Mouse (Mus musculus) heart, embryonic 14.5 days (tissue): ENCODE data around the gene 1600002K03Rik. TPM values are rescaled to one million over a fixed set of nuclear protein-coding genes. Genes with fewer than 3 reads are reported as not detected.

ENCODE experiments used
- ATAC-seq: fragments of 200-750 bp; cut with Nextera tagmentation; 2 replicates; pipeline ENCODE4 v1.8.0; 2017; ENCODE audit warnings: low read depth, moderate TSS enrichment; ENCODE audit not compliant: insufficient number of reproducible peaks, insufficient read depth, low FRiP score
- H3K27ac ChIP-seq, 2 experiments: fragments of 200-500 bp in 1 of 2; fragments of 300-500 bp in 1 of 2; sonication (generic) in 1 of 2; replicated peaks in 1 of 2; 2 replicates each; pipeline ENCODE4 v1.5.1; 2012 to 2014; ENCODE audit warnings: low read depth in 2 of 2, low read length in 2 of 2, control low read depth in 1 of 2, mild to moderate bottlenecking in 1 of 2, mixed read lengths in 1 of 2; ENCODE audit not compliant: control insufficient read depth in 1 of 2, insufficient read depth in 1 of 2
- H3K27me3 ChIP-seq: fragments of 300-500 bp; sonication (generic); 2 replicates; pipeline ENCODE4 v1.6.1; 2014; ENCODE audit warnings: mild to moderate bottlenecking, low read length, control low read depth; ENCODE audit not compliant: control insufficient read depth, insufficient read depth
- H3K36me3 ChIP-seq: fragments of 300-500 bp; sonication (generic); 2 replicates; pipeline ENCODE4 v1.6.1; 2014; ENCODE audit warnings: mild to moderate bottlenecking, control low read depth, low read length, mixed read lengths; ENCODE audit not compliant: control insufficient read depth, insufficient read depth
- H3K4me1 ChIP-seq, 2 experiments: fragments of 200-500 bp in 1 of 2; fragments of 300-500 bp in 1 of 2; sonication (generic) in 1 of 2; 2 replicates each; pipeline ENCODE4 v1.6.1; 2012 to 2014; ENCODE audit warnings: low read length in 2 of 2, control low read depth in 1 of 2, mixed read lengths in 1 of 2; ENCODE audit not compliant: control insufficient read depth in 2 of 2, insufficient read depth in 2 of 2
- H3K4me2 ChIP-seq: fragments of 300-500 bp; sonication (generic); 2 replicates; pipeline ENCODE4 v1.6.1; 2014; ENCODE audit warnings: mild to moderate bottlenecking, low read length
- H3K4me3 ChIP-seq, 2 experiments: fragments of 200-500 bp in 1 of 2; fragments of 300-500 bp in 1 of 2; sonication (generic) in 1 of 2; 2 replicates each; pipeline ENCODE4 v1.5.1; 2012 to 2014; ENCODE audit warnings: low read length in 2 of 2, mild to moderate bottlenecking in 2 of 2, control low read depth in 1 of 2, low read depth in 1 of 2, moderate library complexity in 1 of 2; ENCODE audit not compliant: control insufficient read depth in 1 of 2, insufficient read depth in 1 of 2
- H3K9ac ChIP-seq: fragments of 300-500 bp; sonication (generic); 2 replicates; pipeline ENCODE4 v1.6.1; 2014; ENCODE audit warnings: mild to moderate bottlenecking, low read length
- H3K9me3 ChIP-seq: fragments of 300-500 bp; sonication (generic); 2 replicates; pipeline ENCODE4 v1.6.1; 2016; ENCODE audit warnings: low read length, control low read depth; ENCODE audit not compliant: control insufficient read depth
- WGBS: fragments of 180-500 bp; shearing (Covaris S2); extraction: QIAGEN DNeasy Blood & Tissue Kit; methylation state at CpG from one replicate; pipeline ENCODE4 v1.1.7; 2014; 5-methylcytosine and 5-hydroxymethylcytosine counted together
- polyA plus RNA-seq: library from polyadenylated mRNA; unstranded; fragments of >200 nt; fragmentation: Nextera tagmentation; extraction: Ambion mirVana; gene quantifications from 2 replicates; pipeline ENCODE4 v1.2.1, GENCODE M21; 2014

The 1600002K03Rik gene
- polyA plus RNA-seq, result 7.7 and 11.1 TPM in 2 replicates

DNA sequence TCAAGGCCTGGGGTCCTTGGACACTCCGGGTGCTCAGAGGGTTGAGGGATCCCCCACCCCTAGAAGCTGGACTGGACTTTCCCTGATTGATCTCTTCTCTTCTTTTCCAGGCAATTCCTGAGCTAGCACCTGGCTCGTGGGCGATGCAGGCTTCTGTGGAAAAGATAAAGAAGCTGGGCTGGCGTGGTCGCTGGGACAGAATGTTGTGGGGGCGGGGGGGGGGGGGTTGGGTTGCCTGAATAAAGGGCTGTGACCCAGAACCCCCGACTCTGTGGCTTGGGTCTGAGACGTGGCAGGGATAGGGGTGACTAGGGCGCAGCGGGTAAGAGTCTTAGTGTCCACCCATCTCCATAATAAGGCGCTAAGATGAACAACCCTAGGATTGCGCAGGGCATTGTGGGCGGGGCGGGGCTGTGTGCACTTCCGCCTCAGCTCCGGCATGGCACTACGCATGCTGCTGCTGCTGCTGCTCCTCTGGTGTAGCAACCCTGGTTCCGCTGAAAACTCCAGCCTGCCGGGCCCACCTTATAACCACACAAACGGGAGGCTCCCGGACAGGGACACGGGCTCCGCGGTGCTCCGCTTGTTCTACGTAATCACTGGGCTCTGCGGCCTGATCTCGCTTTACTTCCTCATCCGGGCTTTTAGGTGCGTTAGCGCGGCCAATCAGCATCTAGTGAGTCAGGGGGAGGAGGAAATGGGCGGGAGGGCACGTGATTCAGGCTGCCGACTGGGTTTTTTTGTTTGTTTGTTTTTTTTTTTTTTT is at the start of gene 1600002K03Rik:
1600002K03Rik (plus strand) TSS at position 418 of the 766 bp plus-strand sequence.
- peak; percentile 47 for ATAC-seq
- peaks cover 10 to 33% of the 10 kb centered on the region in 2 experiments for H3K4me1 ChIP-seq
- peak within 1 kb of the TSS; percentile 74 for H3K4me2 ChIP-seq
- H3K9ac ChIP-seq, result peak within 1 kb of the TSS; percentile 71
- H3K27ac ChIP-seq, result peak within 1 kb of the TSS; percentile 66 to 86
- H3K9me3 ChIP-seq, result no peaks in the 10 kb centered on the region
- no peaks in the 10 kb centered on the region for H3K27me3 ChIP-seq
- H3K4me3 ChIP-seq, result peak within 1 kb of the TSS; percentile 60
- peaks cover 33% of the 10 kb centered on the region for H3K36me3 ChIP-seq
- WGBS, result 5% methylated on average over 35 of the region's 35 CpGs

DNA sequence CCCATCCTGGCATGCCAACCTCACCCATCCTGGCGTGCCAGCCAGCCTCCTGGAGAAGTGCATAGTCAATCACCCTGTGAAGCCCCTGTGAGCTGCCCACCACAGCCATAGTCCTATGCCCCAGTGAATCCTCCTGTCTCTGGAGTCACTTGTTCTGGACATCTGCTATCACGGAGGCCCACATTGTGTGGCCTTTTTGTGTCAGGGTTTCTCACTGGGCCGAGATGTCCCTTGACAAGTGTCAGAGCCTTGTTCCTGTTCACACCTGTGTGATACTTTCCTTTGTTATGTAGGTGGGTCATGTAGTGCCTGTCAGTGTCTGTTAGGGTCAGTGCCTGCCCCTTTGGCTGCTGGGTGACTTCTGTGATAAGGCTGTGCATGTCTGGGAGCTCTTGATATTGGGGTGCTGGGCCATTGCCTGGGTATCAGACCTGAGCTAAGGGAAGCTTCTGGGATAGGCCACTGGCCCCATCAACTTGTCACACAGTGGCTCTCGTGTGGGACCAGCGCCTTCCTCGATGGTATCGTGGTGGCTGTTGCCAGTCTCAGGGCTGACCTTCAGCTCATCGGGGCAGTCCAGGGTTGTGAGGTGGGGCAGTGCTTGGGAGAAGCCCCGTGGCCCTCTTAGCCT is 48.7 kb upstream of the 1600002K03Rik start:
- H3K9me3 ChIP-seq, result no peaks in the 10 kb centered on the region
- peaks cover 80% of the 10 kb centered on the region for H3K36me3 ChIP-seq
- H3K4me3 ChIP-seq, result no peak overlapping the region
- H3K9ac ChIP-seq, result no peak overlapping the region
- H3K4me2 ChIP-seq, result no peak overlapping the region
- H3K27ac ChIP-seq, result no peak overlapping the region
- 79% methylated on average over 9 of the region's 9 CpGs for WGBS
- H3K27me3 ChIP-seq, result no peaks in the 10 kb centered on the region
- peaks cover 3 to 16% of the 10 kb centered on the region in 2 experiments; a peak in 3 of 4 replicates for H3K4me1 ChIP-seq
- ATAC-seq, result no peak

DNA sequence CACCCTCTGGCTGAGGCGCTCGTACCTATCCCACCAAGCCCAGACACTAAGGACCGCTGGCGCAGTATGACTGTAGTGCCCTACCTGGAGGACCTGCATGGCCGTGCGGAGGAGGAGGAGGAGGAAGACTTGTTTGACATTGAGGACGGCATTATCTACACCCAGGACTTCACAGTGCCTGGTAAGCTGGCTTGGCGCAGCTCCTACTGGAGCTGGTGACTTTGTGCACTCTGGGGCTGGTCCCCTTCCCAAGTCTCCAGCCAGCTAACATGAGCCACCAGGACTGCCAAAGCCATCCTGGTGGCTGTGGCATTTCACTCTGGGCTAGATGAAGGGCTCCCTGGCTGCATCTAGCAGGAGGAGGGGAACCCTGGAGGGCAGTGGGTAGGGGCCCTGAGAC is 44.8 kb upstream of the 1600002K03Rik start:
- peaks cover 0 to 3% of the 10 kb centered on the region in 2 experiments; a peak in 3 of 4 replicates for H3K4me1 ChIP-seq
- H3K27ac ChIP-seq, result no peak overlapping the region
- no peaks in the 10 kb centered on the region for H3K9me3 ChIP-seq
- H3K27me3 ChIP-seq, result no peaks in the 10 kb centered on the region
- H3K4me2 ChIP-seq, result no peak overlapping the region
- H3K4me3 ChIP-seq, result no peak overlapping the region
- WGBS, result 93% methylated on average over 8 of the region's 8 CpGs
- ATAC-seq, result no peak
- no peak overlapping the region for H3K9ac ChIP-seq
- peaks cover 89% of the 10 kb centered on the region for H3K36me3 ChIP-seq

DNA sequence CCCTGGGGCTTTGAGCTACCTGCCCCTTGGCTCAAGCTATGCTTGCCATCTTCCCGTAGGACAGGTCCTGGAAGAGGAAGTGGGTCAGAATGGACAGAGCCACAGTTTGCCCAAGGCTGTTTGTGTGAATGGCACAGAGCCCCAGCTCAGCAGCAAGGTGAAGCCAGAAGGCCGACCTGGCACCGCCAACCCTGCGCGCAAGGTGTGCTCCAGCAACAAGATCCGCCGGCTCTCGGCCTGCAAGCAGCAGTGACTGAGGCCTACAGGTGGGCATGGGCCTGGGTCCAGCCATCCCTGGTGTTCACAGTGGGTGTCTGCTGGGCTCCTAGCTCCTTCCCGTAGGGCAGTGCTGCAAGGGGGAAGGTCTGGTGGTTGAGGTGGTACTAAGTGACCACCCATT is 42.9 kb upstream of the 1600002K03Rik start:
- Histone ChIP-seq H3K36me3 (peaks cover 79% of the 10 kb centered on the region), H3K27ac (no peak overlapping the region)
- ATAC-seq, result no peak

GRCm38 (mm10) chr10:80130403-80131031 is 42.2 kb upstream of the 1600002K03Rik start:
- H3K27ac ChIP-seq, result no peak overlapping the region
- no peak for ATAC-seq
- WGBS, result 85% methylated on average over 18 of the region's 18 CpGs
- H3K36me3 ChIP-seq, result peaks cover 73% of the 10 kb centered on the region
- no peaks in the 10 kb centered on the region for H3K9me3 ChIP-seq
- 0 out of 2 replicates have a peak, but pooled peaks cover 4% of the 10 kb centered on the region for H3K27me3 ChIP-seq
- H3K4me3 ChIP-seq, result no peak overlapping the region
- no peak overlapping the region for H3K4me2 ChIP-seq
- no peak overlapping the region for H3K9ac ChIP-seq
- peaks cover 9 to 15% of the 10 kb centered on the region in 2 experiments for H3K4me1 ChIP-seq

More for the DNA sequence above, 42.9 kb upstream of the 1600002K03Rik start:
- 94% methylated on average over 9 of the region's 9 CpGs for WGBS
- Histone ChIP-seq H3K9ac (no peak overlapping the region), H3K4me1 (peaks cover 9 to 15% of the 10 kb centered on the region in 2 experiments), H3K4me2 (no peak overlapping the region), H3K9me3 (no peaks in the 10 kb centered on the region), H3K27me3 (no peaks in the 10 kb centered on the region), H3K4me3 (no peak overlapping the region)

GRCm38 (mm10) chr10:80131316-80131951 is 41.3 kb upstream of the 1600002K03Rik start:
- Histone ChIP-seq H3K27ac (no peak overlapping the region), H3K36me3 (peaks cover 64% of the 10 kb centered on the region), H3K4me3 (no peak overlapping the region), H3K27me3 (peaks cover 12% of the 10 kb centered on the region; the same call in 1 of the 2 replicates), H3K4me2 (peak overlapping the region; percentile 41), H3K9me3 (0 out of 2 replicates have a peak, but pooled peaks cover 3% of the 10 kb centered on the region), H3K4me1 (peaks cover 9 to 18% of the 10 kb centered on the region in 2 experiments), H3K9ac (no peak overlapping the region)
- WGBS, result 25% methylated on average over 55 of the region's 55 CpGs
- no peak for ATAC-seq

DNA sequence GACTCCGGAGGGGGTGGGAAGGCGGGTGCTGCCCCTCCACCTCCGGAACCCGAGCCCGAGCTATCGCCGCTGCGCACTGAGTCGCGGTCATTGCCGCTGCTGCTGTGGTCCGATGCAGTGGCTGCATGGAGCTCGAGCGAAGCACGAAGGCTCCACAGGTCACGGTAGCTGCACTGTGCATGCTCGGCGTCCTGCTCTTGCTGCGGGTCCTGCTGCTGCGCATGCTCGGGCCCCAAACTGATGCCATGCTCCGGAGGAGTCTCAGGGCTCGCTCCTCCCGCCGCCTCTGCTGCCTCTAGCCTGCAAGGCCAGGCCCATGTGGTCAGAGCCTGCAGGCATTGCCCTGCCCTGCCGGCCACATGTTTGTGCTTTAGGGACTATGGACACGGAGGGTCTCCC is 40.8 kb upstream of the 1600002K03Rik start:
- WGBS, result 49% methylated on average over 27 of the region's 27 CpGs
- no peak for ATAC-seq
- H3K27me3 ChIP-seq, result peaks cover 17% of the 10 kb centered on the region; the same call in 1 of the 2 replicates
- 0 out of 2 replicates have a peak, but pooled peaks cover 3% of the 10 kb centered on the region for H3K9me3 ChIP-seq
- H3K36me3 ChIP-seq, result peaks cover 58% of the 10 kb centered on the region
- no peak overlapping the region for H3K4me3 ChIP-seq
- peak overlapping the region; percentile 41 for H3K4me2 ChIP-seq
- no peak overlapping the region for H3K9ac ChIP-seq
- H3K27ac ChIP-seq, result no peak overlapping the region
- peaks cover 11 to 23% of the 10 kb centered on the region in 2 experiments for H3K4me1 ChIP-seq
